Mouse (Mus musculus): ENCODE data around the gene Slc33a1. TPM values are rescaled to one million over a fixed set of nuclear protein-coding genes. Genes with fewer than 3 reads are reported as not detected.

The Slc33a1 gene
- total RNA-seq (2021), result 10 to 100 TPM; 25.4 to 30.7 TPM

DNA sequence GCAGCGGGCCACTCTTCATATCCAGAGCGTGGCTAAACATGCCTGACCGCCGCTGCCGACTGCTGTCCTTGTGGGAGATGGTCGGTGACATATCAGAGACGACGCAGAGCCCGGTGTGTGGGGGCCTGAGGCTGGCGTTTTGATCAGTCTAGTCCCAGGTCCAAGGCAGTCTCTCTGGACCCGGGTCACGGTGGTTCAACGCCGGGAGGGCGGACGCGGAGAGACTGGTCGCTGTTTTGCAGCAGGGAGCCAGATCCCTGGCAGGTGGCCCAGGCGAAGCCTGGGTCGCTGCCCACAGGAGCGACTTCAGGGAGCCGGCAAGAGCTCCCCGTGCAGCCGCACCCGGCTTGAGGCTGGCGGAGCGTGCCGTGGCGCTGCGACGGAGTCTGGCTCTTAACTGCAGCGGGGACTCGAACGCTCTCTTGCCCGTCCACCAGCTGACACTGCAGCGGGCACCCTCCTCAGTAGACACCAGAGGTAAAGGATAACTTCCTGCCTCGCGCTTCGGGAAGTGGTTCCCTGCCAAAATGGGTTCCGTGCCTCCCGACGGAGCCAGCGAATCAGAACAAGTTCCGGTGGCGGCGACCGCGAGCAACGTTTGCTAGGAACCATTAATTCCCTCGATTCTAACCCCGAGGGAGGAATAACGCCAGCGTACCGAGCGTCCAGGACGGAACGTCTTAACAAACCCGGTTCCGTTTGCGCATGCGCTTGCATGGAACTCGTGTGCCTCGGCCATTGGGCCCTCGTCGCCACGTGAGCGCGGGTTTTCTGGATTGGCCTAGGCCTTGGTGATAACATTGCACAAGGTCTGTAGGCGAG lies at the start of gene Slc33a1:
Gene Slc33a1, minus strand, starts transcription at position 669 of the 822 bp plus-strand sequence.
- intact Hi-C loops (cut with DNase I), result no loop called here
- DNase-seq (ENCODE audit: low spot score in 2 of 2), result peak; percentile 99 to 100

DNA sequence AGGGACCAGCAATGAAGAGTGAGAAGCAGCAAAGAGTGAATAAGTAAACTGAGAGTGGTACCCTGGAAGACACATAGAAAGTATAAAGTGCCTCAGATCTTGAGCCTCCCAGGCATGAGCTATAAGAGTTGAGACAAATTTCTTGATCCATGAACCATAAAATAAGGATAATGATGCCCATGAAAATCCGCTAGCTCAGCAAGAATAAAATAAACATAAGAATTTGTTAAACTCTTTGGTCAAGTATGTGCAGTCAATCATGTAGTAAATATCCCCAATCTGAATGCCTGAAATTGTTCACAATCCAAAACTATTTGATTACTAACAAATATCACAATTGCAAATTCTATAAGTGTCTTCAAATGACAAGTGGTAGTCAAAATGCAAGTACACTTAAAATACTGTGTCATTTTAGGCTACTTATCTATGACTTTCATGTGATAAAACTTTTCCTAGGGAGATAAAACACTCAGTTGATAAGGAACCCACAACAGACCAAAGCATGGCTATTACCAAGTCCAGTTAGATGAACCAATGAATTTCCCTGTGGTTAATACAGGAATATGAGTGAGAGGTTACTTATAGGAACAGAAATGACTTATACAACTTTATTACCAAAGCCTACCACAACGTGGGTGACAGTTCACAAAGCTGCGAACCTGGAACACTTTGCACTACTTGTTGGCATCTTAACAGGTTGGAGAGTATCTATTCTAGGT lies 24.3 kb upstream of the Slc33a1 start:
- intact Hi-C loops (cut with DNase I), result no loop called here
- DNase-seq (ENCODE audit: low spot score in 2 of 2), result no peak

DNA sequence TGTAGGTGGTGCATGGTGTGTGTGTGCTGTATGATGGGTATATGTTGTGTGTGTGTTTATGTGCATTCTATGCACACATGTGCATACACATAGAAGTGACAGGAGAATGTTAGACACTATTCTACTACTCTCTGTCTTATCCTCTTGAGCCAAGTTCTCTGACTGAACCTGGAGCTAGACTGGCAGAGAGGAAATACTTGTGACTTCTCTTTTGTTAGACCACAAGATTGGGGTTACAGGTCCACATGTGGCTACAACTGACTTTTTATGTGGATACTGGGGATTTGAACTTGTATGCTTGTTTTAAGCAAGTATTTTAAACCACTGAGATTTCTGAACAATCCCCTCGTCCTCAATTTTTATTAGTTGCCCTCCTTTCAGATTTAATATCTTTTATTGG lies 22.1 kb upstream of the Slc33a1 start:
- no peak for DNase-seq (ENCODE audit: low spot score in 2 of 2)
- intact Hi-C loops (cut with DNase I), result no loop called here

DNA sequence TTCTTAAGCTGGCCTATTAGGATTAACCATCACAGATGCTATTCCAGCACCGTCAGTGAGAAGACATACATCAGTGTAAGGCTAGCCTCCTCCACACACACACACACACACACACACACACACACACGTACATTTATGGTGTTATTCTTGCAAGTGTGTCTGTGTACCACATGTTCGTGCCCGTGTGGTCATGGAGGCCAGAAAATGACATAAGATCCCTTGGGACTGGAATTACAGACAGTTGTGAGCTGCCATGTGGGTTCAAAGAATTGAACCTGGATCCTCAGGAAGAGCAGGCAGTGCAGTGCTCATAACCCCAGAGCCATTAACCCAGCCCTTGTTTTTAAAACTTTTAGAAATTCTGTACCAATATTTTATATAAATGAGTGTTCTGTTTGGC lies 13.3 kb upstream of the Slc33a1 start:
- DNase-seq (ENCODE audit: low spot score in 2 of 2), result no peak
- intact Hi-C loops (cut with DNase I), result no loop called here

DNA sequence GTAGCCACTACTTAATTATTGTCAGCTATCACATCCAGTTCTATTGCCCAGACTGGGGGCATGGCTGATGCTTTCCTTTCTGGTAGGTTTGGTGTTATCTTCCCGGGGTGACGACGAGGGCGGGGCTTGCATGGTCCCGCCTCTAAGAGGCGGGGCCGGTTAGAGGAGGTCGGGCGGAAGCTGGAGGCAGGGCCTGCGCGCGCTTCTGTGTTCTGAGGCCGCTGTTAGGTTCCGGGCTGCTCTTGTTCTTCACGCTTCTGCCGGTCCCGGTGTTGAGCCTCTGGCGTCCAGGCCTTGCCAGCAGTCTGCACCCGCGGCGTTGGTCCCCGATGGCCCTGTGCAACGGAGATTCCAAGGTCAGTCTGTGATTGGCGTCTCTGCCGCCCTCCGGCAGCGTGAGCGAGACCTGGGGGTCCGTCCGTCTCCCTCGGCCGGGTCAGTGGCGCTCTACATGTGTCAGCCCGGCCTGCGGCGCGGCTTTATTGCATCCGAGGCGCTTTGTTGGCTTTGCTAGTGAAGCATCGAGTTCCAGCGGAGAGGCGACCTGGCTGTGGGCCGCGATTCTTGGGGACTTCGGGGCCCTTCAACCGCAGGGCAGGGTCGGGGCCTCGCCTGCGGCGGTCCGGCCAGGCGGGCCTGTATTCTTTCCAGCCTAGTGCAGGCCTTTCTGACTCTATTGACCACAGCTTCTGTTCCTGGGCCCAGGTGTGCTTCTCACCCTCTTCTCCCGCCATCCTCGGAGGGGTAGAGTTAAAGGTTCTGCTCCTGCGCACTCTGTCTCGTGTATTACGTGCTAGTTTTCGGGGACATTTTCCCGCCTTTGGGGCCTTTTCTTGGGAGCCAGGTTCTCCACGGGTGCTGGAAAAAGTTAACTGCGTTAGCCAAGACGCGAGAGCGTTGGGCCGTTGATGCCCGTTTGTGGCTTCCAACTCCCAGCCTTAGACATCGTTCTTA lies 11.7 kb upstream of the Slc33a1 start, which contains the start of gene Gmps:
Gene Gmps, plus strand, starts transcription at position 152 of the 954 bp plus-strand sequence.
- peak; percentile 88 to 89 for DNase-seq (ENCODE audit: low spot score in 2 of 2)
- intact Hi-C loops (cut with DNase I), result no loop called here

DNA sequence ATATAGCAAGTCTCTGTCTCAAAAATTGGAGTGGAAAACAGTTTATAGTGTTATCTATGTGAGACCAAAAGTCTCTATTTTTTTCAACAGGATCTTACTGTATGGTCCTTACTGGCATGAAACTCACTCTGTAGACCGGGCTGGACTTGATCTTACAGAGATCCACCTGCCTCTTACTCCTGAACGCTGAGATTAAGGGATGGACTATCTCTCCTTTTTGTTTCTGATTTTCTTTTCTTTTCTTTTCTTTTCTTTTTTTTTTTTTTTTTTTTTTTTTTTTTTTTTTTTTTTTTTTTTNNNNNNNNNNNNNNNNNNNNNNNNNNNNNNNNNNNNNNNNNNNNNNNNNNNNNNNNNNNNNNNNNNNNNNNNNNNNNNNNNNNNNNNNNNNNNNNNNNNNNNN lies 1.4 kb upstream of the Slc33a1 start:
- DNase-seq (ENCODE audit: low spot score in 2 of 2), result no peak
- intact Hi-C loops (cut with DNase I), result no loop called here

DNA sequence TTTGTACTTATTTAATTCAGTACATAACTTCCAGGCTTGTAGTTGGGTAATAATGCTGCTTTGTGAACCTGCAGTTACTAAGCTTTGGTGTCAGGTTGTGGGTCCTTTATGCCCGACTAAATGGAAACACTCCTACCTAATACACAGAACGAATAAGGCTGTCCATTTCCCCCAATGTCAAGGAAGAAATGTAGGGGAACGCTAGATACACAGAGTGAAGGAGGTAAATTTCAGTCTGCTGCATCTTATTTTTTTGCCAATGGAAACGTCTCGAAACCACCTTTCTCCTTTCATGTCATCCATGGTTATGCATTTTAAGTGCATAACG lies 318 bp upstream of the Slc33a1 start:
- no peak for DNase-seq (ENCODE audit: low spot score in 2 of 2)
- intact Hi-C loops (cut with DNase I), result no loop called here

DNA sequence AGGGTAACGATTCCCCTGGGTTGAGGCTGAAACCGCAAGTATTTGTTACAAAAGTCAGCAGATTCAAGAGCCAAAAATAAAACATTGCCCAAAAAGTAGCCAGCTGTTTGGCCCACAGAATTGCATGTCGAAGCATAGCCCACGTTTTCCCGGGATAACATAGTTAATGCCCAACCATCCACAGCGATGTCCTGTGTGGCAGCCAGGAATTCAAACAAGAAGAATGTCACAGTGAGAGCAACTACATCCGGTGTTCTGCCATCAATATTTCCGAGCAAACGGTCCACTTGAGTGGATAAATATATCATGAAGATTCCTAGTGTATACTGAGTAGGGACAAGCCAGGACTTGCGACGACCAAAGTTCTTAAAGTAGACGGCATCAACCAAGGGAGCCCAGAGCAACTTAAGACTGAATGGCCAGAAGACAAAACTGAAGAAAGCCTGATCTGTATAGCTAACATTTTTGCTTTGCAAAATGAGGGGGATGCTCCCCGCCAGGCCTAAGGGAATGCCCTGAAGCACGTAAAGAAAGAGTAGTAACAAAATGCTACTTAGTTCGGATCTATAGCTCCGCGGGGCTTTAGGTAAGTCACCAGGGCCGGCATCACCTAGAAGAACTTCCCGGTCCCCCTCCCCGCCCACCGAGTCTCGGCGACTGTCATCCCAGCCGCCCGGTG lies 1.0 kb downstream of the Slc33a1 start:
- intact Hi-C loops (cut with DNase I), result no loop called here
- peak in 1 of 2 experiments; percentile 7 for DNase-seq (ENCODE audit: low spot score in 2 of 2)

DNA sequence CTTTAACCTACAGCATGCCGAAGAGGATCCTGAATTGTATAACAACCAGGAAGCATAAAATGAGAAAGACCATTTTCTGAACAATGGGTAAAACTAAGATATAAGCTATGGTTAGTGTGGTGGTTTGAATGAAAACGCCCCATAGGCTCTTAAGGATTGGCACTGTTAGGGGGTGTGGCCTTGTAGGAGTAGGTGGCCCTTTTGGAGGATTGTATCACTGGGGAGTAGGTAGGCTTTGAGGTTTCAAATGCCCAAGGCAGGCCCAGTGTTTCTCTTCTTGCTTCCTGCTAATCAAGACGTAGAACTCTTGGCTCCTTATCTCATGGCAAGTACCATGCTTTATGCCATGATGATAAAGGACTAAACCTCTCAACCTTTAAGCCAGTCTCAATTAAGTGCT lies 14.7 kb downstream of the Slc33a1 start:
- intact Hi-C loops (cut with DNase I), result no loop called here
- no peak for DNase-seq (ENCODE audit: low spot score in 2 of 2)

DNA sequence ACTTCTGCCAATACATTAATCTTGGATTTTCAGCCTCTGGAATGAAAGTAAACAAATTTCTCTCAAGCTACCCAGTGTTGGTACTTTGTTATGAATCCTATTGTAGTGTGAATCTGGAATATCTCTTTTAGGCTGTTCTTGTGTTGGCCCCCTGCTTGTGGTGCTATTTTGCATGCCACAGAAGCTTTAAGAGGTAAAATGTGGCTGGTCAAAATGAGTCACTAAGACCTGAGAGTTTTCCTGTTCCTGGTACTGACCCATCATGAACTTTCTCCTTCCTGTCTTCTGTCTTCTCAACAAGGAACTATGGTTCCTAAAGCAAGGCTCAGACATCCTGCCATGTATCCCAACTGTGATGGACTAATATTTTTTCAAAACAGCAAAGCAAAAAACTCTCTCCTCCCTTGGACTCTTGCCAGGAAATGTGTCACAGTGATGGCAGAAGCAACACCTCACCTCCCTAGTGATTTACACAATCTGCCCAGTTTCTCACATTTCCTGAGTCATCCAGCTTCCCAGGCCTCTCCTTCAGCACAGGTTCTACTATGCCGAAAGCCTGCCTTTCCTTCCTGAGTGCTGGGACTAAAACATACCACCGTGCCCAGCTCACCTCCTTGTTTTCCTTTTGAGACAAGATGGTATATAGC lies 23.2 kb downstream of the Slc33a1 start:
- intact Hi-C loops (cut with DNase I), result no loop called here
- peak; percentile 26 to 44 for DNase-seq (ENCODE audit: low spot score in 2 of 2)

DNA sequence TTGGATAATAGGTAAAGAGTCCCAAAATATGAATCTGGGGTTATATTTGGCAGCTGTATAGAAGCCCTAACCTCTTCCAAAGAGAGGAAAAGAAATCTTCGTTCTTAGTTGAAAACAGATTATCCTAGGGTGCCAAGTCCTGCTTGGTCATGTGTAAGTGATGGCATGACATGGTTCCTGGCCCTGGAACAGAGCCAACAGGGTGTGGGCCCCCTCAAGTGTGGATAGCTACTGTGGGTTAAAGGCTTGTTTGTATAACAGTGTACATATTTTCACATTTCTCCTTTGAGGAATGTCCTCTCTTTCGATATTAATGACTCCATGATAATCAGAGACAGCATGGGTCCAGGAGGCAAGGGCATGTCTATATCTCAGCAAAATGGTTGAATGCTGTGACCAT lies 25.6 kb downstream of the Slc33a1 start:
- DNase-seq (ENCODE audit: low spot score in 2 of 2), result no peak
- intact Hi-C loops (cut with DNase I), result no loop called here

DNA sequence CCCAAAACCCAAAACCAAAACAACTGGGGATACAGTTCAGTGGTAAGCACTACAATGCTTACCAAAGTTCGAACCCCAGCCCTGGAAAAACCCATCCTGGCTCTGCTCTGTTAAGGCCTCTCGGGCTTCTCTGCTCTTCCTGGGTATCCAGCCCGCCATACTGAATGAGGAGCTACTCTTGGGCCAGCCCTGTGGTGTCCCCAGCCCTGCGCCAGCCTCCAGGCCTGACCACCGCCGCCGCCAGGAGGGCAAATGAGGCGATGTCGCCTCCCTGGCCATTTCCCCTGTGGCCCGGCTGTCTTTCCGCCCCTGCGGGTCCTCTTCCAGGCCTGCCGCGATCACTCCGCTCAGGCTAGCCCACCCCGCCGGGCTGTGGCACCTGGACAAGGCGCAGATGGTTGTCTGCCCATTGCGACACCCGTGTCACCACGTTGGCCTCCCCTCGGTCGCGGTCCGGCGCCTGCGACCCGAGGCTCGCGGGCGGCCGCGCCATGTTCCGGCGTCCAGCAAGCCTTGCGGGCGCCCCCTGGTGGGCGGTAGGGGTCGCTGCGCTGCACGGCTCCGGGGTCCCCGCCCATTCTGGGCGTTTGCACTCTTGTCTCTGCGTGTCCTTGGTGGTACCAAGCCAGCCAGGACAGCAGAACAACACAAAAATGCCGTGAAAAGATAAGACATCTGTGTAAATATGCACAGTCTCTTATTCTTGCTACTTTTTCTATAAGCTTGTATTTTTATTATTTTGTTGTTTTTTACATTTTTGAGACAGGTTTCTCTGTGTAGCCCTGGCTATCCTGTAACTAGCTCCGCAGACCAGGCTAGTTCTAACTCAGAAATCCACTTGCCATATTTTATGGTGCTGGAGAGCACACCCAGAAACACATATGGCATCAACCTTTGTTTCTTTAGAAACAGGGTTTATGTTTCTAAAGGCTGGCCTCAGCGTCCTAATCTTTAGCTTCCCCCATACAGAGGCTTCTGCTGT lies 35.4 kb downstream of the Slc33a1 start, which contains the start of gene E130311K13Rik:
Gene E130311K13Rik, minus strand, starts transcription at position 595 of the 982 bp plus-strand sequence.
- intact Hi-C loops (cut with DNase I), result loop anchor here (5.0 kb wide), 1 partner anchor 372 kb away; no protein-coding TSS in a partner anchor
- DNase-seq (ENCODE audit: low spot score in 2 of 2), result peak; percentile 88 to 90

DNA sequence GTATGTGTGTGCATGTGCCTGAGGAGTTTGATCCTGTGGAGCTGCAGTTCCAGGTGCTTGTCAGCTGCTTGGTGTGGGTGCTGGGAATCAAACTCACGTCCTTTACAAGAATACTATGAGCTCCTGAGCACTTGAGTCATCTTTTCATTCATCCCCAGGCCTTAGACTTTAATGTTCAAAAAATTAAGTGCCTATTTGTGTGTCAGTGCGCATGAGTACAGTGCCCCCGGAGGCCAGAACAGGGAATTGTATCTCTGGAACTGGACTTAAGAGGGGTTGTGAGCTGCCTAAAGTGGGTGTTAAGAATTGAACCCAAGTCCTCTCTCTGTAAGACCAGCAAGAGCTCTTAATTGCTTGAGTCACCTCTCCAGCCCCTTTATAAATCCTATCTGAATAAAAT lies 44.9 kb downstream of the Slc33a1 start:
- intact Hi-C loops (cut with DNase I), result no loop called here
- DNase-seq (ENCODE audit: low spot score in 2 of 2), result no peak

DNA sequence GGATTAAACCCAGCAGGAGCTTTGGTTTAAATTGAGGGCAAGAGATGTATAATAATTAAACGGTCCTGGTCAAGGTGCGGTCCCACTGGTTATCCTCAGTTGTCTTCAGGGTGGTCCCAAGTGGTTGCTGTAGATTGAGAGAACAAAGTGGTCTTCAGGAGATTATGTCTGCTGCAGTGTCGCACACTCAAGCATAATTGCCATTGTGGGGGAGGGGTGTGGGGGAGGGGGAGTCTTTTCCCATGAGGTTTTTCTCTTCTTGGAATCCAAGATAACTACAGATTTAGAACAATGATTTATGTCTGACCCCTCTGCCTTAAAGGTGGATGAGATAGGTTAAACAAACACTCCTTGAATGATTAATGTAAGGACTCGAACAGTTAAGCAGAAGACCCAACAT lies 54.3 kb downstream of the Slc33a1 start:
- no peak for DNase-seq (ENCODE audit: low spot score in 2 of 2)
- intact Hi-C loops (cut with DNase I), result no loop called here

DNA sequence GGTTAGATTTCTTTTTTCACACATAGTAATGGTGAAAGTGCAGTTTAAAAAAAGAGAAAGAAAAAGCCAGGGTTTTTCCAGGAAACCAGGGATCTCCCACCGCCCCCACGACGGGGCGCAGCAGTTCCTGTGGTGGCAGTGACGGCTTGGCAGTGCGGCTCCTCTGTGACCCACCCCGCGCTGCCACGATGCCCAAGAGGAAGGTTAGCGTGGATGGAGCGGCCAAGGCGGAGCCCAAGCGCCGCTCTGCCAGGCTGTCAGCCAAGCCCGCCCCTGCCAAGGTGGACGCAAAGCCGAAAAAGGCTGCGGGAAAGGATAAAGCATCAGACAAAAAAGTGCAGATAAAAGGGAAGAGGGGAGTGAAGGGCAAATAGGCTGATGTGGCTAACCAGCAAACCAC lies 59.3 kb downstream of the Slc33a1 start:
- no peak for DNase-seq (ENCODE audit: low spot score in 2 of 2)

DNA sequence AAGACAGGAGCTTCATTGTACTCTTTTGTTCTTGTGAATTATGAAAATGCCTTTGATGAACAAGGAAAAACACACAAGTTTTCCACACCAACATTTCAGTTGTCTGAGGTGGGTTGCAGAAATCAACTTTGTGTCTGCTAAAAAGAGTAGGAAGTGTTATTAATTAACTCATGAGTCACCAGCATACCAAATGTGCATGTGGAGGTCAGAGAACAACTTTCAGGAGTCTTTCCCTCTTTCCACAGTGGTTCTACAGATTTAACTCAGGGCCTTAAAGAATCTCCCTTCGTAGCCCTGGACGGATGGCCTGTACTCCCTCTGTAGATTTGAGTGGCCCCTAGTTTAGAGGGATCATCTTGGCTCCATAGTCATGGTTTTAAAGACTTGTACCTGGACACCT lies 60.4 kb downstream of the Slc33a1 start:
- intact Hi-C loops (cut with DNase I), result no loop called here

More for the DNA sequence above, 59.3 kb downstream of the Slc33a1 start:
- intact Hi-C loops (cut with DNase I), result no loop called here

DNA sequence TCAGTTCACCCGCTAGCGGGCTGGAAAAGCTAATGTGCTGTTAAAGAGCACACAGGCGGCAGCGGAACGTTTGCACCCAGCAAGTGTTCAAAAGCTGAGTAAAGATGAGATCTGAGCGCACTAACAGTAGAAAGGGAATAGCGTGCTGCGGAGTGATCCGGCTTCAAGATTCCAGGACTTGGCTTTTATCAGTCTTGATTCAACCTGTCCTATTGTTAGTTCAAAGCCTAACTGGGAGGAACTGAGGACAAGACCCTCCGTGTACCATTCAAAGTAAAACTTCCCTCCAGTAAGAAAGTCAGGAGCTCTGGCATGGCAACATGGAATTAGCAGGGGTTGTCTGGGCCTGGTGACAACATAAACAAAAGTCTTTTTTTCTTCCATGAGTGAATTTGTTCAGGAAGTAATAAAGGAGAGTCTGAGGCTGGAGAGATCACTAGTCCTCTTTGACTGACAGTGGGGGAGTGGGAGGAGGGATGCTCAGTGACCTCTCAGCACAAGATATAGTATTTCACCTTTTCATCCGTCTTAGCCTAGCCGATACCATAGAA lies 64.5 kb downstream of the Slc33a1 start:
- no peak for DNase-seq (ENCODE audit: low spot score in 2 of 2)

More for the DNA sequence above, 60.4 kb downstream of the Slc33a1 start:
- DNase-seq (ENCODE audit: low spot score in 2 of 2), result no peak

More for the DNA sequence above, 64.5 kb downstream of the Slc33a1 start:
- intact Hi-C loops (cut with DNase I), result no loop called here
